Mouse (Mus musculus): ENCODE results near the gene Snapc3.

The Snapc3 gene

DNA sequence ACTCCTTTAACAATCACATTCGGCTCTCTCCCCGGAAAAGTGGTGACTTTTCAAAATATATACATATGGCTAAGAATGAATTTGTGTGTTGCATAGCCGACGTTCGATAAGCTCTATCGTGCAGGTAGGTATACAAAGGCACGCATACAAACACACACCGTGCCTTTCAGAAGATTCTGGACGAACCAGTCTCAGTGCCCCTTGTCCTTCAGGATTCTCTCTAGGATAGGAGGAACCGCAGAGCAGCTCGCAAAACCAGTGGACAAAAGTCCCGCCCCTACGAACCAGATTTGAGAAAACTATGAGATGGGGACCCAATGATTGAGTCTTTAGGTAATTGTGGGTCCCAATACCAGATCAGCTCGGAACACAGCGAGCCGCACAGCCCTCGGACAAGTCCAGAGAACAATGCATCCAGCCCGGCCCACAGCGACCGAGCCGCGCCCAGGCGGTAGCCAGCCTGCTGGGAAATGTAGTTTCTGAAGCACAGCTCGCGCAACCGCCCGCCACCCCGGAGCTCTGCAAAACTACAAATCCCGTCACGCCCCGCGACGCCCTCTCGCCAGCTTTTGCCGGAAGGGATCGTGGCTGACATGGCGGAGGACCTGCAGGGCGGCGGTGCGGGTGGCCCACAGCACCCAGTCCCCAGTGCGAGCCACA lies at the start of gene Snapc3:
Gene Snapc3, plus strand, starts transcription at position 565 of the 660 bp plus-strand sequence.
- DNase-seq (ENCODE audit: extremely low read depth, low read depth, low spot score), result peak; percentile 72

DNA sequence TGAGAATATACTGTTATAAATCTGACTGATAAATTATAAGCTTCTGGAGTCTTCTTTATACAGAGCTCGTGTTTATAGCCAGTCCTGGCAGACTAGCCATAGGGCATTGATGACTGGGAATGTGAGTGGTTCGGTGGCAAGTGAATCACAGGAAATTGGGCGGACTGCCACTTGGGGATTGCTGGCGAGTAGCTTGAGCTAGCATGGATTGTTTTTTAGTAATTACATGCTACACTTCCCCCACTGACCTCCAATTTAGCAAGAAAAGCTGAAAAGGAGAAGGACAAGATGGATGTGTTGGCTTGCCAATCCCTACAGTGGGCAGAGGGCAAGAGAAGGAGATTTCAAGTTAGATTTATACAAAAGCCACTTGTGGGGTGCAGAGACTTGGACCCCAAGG lies 44.1 kb upstream of the Snapc3 start:
- DNase-seq (ENCODE audit: extremely low read depth, low read depth, low spot score), result no peak

DNA sequence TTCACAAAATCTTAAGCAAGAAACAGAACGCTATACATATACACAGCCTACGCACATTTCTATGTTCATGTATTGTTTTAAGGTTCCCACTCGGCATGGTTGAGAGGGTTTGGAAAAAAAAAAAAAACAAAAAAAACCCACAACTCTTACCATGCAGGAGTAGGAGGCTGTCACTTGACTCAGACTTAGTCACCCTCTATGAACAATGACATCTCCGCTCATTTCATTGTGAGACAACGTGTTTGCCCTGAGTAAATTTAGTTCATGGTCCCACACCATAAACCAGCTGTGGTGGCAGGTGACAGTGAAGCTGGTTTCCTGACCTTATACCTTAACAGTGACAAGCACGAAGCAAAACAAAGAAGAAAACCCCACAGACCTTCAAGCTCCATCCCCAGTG lies 41.9 kb upstream of the Snapc3 start:
- no peak for DNase-seq (ENCODE audit: extremely low read depth, low read depth, low spot score)

DNA sequence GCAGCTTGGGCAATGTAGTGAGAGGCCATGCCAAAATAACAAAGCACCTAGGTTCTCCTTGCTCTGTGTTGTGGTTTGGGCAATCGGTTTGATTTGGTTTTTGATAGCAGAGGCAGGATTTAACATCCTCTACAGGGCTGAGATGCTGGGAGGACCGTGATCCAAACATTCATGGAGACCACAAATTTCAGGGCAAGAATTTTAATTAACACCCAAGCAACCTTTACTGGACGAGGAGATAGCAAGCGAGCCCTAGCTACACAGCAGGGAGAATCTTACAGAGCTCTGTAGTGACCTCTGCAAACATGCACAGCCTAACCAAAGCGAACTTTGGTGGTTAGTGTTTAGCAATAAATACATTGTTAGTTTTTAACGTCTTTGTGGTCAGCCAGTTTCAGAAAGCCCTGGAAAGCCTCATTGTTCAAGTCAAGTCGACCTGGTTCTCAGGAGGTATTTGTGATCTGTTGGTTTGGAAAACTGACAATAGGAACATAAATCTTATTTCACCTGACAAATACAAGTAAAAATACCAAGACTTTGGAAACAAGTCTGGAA lies 41.0 kb upstream of the Snapc3 start:
- no peak for DNase-seq (ENCODE audit: extremely low read depth, low read depth, low spot score)

DNA sequence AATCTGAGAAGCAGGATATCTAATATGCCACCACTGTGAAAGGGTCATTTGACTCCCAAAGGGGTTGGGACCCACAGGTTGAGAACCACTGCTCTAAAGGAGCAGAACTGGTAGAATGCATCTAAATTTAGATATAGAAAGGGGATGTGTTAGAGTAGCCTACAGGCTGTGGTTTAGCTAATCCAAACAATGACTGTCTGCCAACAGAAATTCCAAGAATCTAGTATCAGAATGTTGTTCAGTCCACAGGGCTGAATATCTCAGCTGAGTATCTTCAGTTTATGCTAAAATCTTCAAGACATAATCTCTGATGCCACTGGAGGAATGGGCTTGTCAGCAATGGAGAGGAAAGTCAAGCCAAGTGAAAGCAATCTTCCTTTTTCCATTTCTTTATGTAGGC lies 38.5 kb upstream of the Snapc3 start:
- no peak for DNase-seq (ENCODE audit: extremely low read depth, low read depth, low spot score)

DNA sequence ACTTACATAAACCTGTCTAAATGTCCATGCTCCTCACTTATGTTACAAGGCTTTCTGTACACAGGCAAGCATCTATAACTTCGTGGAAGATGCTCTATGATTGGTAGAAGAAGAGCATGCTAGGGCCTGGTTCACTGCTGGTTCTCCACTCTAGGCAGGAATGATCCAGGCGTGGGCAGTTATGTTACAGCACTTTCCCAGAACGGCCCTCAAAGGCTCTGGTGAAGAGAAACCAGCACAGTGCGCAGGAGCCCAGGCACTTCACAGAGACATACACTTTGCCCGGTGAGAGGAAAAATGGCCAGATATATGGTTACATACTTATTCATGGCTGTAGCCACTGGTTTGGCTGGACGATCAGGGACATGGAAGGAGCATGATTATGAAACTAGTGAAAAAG lies 37.8 kb upstream of the Snapc3 start:
- DNase-seq (ENCODE audit: extremely low read depth, low read depth, low spot score), result no peak

DNA sequence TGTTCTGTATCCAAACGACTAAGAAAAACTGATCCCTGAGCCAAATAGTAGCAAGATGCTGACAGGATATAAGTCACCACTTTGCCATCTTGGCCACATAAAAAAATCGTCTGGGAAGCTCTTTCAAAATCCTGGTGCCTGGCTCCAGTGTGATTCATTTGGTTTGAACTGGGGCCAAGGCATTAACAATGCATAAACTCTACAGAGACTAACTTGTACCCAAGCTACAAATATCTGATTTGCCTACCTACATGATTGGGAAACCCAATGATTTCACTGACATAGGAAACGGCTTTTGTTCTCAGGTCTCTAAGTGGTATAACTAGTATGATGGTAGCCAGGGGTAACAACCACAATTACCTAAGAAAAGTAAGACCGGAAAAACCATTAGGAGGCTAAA lies 37.3 kb upstream of the Snapc3 start:
- DNase-seq (ENCODE audit: extremely low read depth, low read depth, low spot score), result peak; percentile 100

DNA sequence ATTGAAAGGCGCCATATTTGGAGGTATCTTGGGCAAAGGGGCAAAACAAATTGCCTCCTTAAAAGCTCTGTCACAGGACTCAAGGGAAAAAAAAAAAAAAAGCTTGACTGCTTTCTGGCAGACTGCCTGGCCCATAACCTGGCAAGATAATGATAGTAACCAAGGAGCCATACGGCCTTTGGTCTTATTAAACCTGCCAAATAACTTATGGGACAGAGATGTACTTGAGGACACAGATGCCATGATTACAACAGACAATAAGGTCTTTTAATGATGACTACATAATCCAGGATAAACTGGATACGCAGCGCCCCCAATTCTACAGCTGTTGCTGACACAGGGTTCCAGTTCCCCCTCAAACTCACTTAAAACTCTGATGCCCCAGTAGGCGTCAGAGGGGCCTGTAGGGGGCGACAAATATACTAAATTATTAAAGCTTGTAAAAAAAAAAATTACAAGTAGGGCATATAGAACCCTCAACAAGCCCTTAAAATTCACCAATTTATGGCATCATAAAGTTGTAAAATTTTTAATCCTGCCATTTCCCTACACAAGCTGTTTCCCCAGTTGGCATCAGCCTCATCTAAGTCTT lies 33.5 kb upstream of the Snapc3 start:
- DNase-seq (ENCODE audit: extremely low read depth, low read depth, low spot score), result peak; percentile 69

DNA sequence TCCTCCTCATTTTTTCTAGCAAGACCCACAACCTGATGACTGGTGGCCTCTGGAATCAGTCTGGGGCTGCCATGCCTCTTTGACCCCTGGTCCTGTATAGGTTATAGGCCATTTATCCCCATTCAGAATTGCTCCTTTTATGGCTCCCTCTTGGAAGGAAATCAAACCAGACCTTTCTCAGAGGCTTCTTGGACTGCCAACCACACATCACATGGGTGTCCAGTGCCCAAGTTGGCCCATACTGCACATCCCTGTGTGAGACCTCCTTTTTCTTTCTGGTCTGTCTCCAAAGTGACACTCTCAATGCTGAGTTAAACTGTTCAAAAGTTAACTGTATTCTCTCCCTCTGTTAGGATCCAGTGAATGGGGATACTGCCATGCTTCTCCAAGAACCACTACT lies 32.4 kb upstream of the Snapc3 start:
- DNase-seq (ENCODE audit: extremely low read depth, low read depth, low spot score), result no peak

DNA sequence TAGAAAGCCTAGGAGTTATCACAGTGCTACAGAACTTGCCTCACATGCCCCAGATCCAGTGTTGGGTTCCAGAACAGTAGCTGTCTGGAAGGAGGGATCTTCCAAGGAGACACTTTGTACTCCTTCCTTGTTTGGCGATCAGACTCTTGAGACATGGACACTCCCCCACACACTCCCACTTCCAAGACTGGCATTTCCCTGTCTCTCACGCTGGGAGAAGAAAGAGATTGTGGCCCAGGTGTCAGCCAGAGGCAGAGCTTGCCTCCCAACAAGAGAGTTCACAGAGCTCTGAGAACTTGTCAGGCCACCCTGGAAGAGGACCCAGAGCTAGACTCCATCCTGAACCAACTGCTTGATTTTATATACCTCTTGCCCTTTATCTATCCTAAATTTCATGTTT lies 27.0 kb upstream of the Snapc3 start:
- peak; percentile 59 for DNase-seq (ENCODE audit: extremely low read depth, low read depth, low spot score)

DNA sequence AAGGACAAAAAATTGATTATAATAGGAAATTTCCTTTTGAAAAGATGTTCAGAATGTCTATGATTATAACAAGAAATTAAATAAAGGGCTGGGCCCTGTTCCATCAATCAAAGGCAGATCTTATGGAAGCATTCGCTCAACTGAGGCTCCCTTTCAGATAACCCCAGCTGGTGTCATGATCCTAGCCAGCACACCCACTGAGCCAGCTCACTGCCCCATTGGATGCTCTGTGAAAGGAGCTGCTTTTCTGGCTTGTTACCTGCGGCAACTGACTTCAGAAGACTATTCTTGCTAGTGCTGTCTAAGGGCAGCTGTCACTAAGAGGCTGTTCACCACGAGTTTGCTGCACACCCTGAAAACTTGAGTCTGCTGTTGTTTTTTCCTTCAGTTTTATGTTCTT lies 25.6 kb upstream of the Snapc3 start:
- DNase-seq (ENCODE audit: extremely low read depth, low read depth, low spot score), result no peak

DNA sequence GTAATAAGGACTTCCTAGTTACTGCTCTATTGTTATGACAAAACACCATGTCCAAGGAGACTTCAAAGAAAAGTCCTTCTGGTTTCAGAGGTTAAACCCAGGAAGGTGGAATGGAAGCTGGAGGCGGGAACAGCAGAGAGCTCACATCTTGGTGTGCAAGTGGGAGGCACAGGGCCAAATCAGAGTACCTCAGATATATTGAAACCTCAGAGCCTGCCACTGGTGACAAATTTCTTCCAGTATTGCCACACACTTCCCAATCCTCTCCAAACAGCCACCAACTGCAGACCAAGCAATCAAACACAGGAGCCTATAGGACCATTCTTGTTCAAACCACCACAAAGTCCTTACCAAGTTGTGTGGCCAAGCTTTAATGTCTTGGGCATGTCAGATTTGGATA lies 23.8 kb upstream of the Snapc3 start:
- no peak for DNase-seq (ENCODE audit: extremely low read depth, low read depth, low spot score)

DNA sequence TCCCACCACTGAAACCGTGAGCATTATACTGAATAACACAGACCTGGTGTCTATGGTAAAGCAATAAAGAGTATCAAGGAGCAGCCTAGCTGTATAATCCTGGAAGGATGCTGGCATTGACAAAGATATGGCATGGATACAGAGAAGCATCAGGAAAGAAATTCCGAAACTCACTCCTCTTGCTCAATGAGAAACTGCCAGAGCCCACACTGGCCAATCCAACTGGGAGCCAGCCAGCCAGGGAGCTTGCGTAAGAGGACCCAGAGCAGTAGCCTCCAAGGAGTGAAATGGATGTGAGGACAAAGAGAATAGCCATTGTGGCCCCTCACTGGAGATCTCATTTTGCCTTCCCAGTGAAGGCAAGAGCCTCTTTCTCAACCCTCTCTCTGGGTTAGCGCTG lies 21.2 kb upstream of the Snapc3 start:
- DNase-seq (ENCODE audit: extremely low read depth, low read depth, low spot score), result no peak

DNA sequence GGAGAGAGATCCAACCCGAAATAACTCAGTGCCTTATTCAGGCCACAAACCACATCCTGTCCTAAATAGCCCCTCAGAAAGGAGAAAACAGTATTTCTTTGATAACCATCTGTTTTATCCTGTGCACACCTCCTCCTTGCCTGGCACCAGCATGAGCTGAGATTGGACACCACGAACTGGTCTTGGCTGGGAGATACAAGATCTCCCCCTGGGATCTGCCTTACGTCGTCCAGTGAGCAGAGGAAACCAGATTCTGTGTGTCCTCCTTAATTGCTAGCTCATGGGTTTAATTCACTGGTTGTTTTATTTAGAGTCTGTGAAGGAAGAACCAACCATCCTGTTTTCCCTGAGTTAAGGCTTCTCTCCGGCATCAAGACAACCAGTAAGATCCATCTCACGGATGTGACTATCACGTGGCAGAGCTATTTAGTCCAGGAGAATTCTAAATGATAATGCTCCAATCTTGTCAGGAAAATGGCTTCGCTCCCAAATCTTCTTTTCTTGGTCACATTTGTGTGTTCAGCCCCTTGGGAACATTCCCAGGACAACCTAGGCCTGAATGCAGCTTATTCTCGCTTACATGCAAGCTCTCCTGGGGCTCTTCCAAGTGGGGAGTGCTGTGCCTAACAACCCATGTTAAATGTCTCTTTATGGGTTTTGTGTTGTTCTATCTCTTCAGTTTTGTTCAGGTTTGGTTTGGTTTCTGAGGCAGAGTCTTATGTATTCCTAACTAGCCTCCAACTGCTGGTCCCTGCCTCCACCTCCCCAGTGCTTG lies 20.3 kb upstream of the Snapc3 start:
- DNase-seq (ENCODE audit: extremely low read depth, low read depth, low spot score), result no peak

DNA sequence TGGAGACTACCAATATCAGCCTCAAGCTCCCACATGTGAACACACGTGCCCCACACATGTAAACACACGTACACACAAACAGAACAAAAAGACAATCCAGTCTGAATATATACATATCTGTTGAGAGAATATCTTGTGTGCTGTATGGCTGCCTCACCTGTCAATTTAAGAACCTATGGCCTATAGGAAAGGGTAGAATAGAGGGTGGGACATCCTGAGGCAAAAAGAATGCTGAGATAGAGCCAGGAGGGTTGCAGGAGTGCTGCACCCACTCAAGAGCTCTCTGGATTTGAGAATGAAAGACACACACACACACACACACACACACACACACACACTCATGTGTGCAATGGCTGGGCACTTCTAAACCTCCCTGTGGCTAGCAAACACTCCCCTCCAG lies 19.0 kb upstream of the Snapc3 start:
- no peak for DNase-seq (ENCODE audit: extremely low read depth, low read depth, low spot score)

DNA sequence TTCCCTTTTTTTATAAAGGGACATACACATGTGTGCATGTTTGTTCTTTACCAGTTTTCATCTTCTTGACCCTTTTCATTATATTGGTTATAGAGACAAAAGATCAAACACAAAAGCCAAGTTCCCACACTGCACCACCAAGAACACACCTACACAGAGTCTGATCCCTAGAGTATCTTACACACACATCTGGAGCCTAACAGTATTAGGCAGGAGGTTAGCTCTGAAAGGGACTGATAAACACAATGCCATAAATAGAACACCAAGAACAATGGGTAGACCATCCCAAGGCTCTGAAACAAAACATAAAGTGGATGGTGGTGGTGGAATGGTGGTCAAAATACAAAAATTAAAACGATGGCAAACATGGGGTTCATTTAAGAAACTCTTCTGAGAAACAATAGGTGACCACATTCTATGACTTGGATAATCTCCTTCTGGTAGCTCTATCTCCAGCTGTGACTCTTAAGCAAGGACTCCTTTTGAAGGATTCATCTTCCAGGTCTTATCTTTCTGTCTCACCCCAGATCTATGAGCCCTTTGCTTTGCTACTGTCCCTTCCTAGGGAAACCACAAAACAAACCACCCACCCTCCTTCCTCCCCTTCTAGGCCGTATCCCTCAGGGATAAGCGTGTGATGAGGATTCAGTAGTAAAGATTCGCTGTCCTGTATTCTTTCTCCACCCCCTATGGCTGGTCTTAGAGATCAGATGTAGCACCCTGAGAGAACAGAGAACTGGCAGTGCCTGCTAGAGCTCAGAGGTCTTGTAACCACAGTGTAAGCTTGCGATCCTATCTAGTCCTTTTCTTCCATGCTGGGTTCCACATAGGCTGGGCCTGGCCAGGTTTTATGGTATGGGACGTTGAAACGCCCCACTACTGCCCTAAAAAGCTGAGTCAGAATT lies 16.6 kb upstream of the Snapc3 start:
- DNase-seq (ENCODE audit: extremely low read depth, low read depth, low spot score), result no peak

DNA sequence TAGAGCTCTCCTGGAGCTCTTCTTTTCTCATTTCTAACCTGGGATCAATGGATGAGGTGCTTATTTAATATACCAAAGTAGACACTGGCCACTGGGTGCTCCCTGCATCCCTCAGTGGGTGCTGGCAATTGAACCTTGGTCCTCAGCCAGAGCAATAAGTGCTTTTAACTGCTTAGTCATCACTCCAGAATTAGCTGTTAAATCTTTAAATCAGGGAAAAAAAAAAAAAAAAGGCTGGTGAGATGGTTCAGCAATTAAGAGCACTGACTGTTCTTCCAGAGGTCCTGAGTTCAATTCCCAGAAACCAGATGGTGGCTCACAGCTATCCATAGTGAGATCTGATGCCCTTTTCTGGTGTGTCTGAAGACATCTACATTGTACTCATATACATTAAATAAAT lies 15.8 kb upstream of the Snapc3 start:
- no peak for DNase-seq (ENCODE audit: extremely low read depth, low read depth, low spot score)

DNA sequence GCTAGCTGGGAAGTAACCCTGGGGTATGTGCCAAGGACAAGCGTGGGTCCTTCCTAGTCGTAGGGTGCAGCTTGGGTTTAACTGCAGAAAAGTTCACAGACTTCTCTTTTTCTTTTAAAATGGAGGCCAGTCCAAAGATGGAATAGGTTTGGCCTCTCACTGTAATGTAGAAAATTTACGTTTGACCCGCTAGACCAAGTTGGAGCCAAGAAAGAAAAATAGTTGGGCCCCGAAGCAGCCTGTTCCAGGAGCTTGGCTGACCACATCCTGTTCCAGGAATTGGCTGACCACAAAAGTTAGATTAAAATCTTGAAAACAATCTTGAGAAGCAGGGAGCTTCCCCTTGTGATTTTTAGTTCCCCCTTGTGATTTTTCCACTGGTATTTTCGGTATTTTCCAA lies 9.8 kb upstream of the Snapc3 start:
- DNase-seq (ENCODE audit: extremely low read depth, low read depth, low spot score), result no peak

DNA sequence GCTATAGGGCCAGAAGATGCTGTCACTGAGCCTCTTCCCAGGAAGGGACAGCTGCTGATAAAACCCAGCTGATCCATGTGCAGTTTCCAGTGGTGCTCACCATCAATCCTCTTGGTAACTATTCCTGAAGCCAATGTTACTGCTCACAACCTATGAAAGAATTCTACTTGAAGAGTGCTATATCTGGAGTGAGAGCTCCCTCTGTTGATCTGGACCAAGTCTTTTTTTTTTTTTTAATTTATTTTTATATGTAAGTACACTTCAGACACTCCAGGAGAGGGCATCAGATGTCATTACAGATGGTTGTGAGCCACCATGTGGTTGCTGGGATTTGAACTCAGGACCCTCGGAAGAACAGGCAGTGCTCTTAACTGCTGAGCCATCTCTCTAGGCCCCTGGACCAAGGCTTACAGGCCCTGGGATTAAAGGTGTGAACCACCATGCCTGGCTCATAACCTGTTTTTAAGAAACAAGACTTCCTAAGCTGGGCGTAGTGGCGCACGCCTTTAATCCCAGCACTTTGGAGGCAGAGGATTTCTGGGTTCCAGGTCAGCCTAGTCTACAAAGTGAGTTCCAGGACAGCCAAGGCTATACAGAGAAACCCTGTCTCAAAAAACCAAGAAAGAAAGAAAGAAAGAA lies 7.5 kb upstream of the Snapc3 start:
- DNase-seq (ENCODE audit: extremely low read depth, low read depth, low spot score), result no peak

DNA sequence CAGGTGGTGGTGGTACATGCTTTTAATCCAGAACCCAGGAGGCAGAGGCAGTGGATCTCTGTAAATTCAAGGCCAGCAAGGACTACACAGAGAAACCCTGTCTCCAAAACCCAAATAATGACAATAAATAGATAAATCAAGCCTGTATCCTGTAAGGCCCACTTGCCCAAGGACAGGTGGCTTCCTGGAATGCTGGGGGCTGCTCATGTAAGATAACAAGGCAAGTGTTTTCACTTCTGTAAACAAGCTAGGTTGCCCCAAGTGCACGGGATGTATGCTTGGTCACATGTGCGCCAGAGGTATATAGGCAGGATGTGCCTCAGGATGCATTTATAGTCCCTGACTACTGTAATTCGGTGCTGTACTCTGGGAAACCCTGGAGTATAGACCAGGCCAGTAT lies 5.5 kb upstream of the Snapc3 start:
- no peak for DNase-seq (ENCODE audit: extremely low read depth, low read depth, low spot score)
